Mouse (Mus musculus) C2C12 (cell line): ENCODE data around the gene Cacna2d3.

Source experiments
- CEBPB ChIP-seq: IDR thresholded peaks from one replicate; pipeline ENCODE4 v1.6.1; 2011; ENCODE audit warnings: low read depth, mild to moderate bottlenecking, control low read depth, moderate library complexity
- CTCF ChIP-seq: IDR thresholded peaks from one replicate; pipeline ENCODE4 v1.5.1; 2011; ENCODE audit not compliant: control insufficient read depth, insufficient read depth, insufficient read length
- FOSL1 ChIP-seq: IDR thresholded peaks from one replicate; pipeline ENCODE4 v1.8.0; 2011; ENCODE audit warnings: mild to moderate bottlenecking, low read length; ENCODE audit not compliant: poor library complexity, insufficient read depth, severe bottlenecking
- MAX ChIP-seq: IDR thresholded peaks from one replicate; pipeline ENCODE4 v1.6.1; 2011; ENCODE audit warnings: mild to moderate bottlenecking, control low read depth
- MYOD1 ChIP-seq: IDR thresholded peaks from one replicate; pipeline ENCODE4 v1.6.1; 2011; ENCODE audit warnings: low read depth; ENCODE audit not compliant: control insufficient read depth, insufficient read length
- MYOG ChIP-seq: IDR thresholded peaks from one replicate; pipeline ENCODE4 v1.6.1; 2011; ENCODE audit not compliant: control insufficient read depth, insufficient read length; ENCODE audit errors: extremely low read depth
- USF1 ChIP-seq: IDR thresholded peaks from one replicate; pipeline ENCODE4 v1.6.1; 2011; ENCODE audit warnings: low read depth, mild to moderate bottlenecking, control low read depth, moderate library complexity

GRCm38 (mm10) chr14:29498546-29499290, 222.9 kb downstream of the Cacna2d3 start:
- no peak for TF ChIP-seq CTCF
- no peak for TF ChIP-seq MYOD1
- no peak for TF ChIP-seq MYOG
- TF ChIP-seq USF1, result no peak
- no peak for TF ChIP-seq FOSL1
- no peak for TF ChIP-seq MAX
- TF ChIP-seq CEBPB, result no peak
